Mouse (Mus musculus) cerebral cortex, adult 2 months (tissue): ENCODE results near the gene A630095N17Rik.

Source experiments
- WGBS: fragments of 180-500 bp; shearing (Covaris S2); methylation state at CpG from one replicate; pipeline ENCODE4 v1.1.7; 2018; 5-methylcytosine and 5-hydroxymethylcytosine counted together

A630095N17Rik gene

DNA sequence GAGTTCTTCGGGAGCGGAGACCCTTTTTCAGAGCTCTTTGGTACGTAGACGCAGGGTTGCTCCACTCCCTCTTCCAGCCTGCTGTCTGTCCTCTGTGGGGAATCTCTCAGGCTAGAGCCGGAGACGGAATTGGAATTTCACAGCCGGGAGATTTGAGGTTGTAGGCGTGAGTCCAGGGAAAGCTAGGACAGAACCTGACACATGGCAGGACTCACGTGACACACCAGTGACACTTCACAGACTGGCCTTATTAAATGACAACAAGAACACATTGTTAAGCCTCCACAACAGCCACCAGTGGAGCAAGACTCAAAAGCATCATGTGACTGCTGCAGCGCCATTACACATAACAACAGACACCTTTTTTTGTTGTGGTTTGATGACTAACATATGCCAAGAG, 7.7 kb upstream of the A630095N17Rik start:
- WGBS: 52% methylated on average over 10 of the region's 10 CpGs

DNA sequence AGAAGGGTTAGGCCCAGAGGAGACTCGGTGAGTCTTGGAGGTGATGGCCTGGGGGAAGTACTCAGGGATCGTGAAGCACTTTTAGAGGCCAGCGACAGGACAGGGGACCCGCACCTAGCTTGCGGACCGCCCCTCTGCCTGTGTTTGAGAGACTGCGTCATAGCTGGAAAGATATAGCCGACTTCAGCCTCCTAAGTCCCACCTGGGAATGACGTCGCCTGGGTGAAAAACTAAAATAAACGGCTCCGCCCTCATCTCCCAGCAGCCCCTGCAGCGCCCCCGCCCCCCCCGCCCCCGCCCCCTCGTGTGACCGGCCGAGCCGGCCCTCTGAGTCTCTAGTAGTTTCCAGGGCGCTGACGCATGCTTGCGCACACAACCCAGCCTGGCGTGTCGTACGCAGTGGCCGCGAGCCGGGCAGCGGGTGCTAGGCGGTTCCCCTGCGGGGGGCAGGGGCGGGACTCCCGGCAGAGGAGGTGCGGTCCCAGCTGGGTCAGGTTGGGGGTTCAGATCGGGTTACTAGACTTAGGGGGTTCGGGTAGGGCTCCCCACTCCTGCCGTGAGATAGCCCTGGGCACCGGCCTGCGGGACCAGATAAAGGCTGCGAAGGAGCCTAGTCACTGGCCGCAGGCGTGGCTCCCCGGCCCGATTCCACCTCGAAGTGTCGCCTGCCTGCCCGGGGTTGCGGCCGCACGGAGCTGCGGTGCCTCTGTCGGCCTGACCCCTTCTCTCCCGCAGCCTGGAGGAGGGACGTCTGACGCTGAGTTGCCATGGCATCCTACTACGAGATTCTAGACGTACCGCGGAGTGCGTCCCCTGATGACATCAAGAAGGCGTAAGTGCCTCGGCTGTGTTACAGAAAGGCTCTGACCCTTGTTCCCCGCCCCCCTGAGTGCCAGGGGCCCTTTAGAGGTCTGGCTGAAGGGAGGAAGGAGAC, 4.5 kb upstream of the A630095N17Rik start, which contains the start of gene Dnajb2:
Gene Dnajb2 (plus strand): TSS at position 290 of the 934 bp plus-strand sequence.
- WGBS: under 1% methylated on average over 64 of the region's 64 CpGs

DNA sequence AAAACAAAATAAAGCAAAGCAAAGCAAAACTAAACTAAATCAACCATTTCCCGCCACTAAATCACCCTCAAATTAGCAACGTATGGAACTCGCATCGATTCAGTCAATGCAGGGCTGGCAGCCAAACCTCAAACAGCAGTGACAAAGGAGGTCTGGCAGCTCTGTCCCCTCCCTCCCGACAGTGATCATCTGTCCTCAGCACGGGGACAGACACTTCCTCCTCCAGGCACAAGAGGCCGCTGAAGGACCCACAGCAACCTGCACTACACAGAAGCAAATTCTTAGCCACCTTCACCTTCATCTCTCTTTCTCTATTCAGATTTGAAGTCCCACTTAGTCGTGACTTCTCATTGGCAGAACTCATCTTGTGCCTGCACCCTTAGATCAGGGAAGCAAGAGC, 2.7 kb upstream of the A630095N17Rik start:
- WGBS: 1% methylated on average over 8 of the region's 8 CpGs

DNA sequence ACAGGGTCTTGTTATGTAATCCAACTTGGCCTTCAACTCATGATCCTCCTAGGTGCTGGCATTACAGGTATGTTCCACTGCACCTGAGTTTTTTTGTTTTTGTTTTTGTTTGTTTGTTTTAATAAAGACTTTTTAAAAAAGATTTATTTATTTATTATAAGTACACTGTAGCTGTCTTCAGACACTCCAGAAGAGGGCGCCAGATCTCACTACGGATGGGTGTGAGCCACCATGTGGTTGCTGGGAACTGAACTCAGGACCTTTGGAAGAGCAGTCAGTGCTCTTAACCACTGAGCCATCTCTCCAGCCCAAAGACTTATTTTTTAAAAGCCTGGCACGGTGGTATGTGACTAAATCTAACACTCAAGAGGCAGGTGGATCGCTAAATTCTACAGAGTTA, 587 bp upstream of the A630095N17Rik start:
- 70% methylated on average over 4 of the region's 4 CpGs for WGBS

DNA sequence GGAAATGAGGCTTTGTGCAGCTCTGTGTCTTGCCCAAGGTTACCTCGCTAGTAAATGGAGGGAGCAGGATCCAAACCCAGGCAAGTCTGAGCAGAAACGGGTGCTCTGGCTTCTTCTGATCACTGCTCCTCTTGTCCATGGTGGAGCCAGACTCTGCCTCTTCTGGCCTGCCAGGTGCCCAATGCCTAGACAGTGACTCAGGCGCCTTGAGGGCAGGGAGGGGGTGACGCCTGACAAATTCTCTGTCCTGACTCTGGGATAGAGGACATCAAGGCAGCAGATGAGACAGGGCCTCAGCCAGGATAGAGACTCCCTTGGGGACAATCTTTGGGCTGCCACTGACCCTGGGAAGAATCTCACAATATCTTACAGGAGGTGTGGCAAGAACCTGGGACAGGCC, 678 bp downstream of the A630095N17Rik start:
- WGBS: 58% methylated on average over 4 of the region's 4 CpGs

DNA sequence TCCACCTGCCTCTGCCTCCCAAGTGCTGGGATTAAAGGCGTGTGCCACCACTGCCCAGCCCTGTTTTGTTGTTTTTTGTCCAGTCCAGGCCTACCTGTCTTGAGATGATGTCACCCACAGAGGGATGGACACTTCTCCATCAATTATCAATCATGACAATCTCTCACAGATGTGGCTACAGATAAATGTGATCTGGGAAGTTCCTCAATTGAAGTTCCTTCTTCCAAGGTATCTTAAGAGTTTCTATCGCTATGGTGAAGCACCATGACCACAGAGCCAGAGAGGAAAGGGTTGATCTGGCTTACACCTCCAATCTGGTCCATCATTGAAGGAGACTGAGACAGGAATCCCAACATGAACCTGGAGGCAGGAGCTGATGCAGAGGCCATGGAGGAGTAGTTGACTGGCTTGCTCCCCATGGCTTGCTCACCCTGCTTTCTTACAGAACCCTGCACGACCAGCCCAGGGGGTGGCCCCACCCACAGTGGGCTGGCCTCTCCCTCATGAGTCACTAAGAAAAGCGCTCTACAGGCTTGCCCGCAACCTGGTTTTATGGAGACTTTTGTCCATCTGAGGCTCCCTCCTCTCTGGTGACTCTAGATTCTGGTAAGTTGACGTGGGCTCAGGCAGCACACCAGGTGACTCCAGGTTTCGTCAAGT, 1.4 kb downstream of the A630095N17Rik start:
- 61% methylated on average over 7 of the region's 7 CpGs for WGBS

DNA sequence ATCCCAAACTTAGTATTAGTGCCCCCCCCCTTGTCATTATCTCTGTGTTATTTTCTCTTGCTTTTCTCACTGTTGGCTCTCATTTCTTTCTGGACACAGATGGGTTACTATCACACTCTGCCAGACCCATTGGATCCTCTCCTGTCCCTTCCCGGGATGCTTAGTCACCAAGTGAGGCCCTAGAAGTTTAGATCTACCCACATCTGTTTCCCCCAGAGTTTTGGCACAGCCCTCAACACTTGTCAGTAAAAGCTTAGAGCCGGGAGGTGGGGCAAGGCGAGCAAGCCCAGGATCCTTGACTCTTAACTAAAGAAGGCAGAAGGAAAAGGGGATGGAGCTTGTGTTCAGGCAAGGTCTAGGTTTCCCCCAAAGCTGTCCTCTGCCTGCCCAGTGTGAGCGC, 2.7 kb downstream of the A630095N17Rik start:
- 63% methylated on average over 4 of the region's 4 CpGs for WGBS

DNA sequence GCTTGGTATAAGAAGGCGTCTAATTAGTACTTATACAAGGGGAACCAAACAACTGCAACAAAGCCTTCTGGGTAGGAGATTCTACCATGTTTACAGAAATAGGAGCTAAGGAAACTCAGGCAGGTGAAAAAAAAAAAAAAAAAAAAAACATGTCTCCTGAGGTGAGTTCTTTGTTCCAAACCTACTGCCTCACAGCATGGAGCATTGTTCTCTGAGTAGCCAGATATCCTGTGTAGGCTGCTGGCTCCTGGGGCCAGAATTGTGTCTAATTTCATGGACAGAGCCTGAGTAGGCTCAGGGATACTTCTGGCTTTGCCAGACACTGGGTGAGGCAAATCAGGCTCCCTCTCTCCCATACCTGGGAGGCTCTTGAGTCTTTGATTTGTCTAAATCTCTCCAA, 4.2 kb downstream of the A630095N17Rik start:
- 64% methylated on average over 1 of the region's 1 CpGs for WGBS

DNA sequence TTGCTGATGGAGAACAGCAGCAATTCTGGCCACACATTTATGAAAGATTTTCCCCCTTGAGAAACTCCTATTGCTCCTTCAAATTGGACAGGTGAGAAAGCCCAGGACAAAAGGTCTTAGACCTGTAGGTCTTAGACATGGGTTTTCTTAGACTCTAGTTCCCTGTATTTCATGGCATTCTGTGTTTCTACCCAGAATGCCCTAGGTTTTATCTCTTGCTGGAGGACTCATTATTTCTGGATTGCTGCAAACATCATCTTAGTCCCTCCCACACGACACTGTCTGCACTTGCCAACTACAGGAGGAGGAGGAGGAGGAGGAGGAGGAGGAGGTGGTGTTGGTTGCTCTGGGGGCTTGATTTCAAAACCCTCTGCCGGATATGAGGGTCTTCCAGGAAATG, 5.8 kb downstream of the A630095N17Rik start:
- WGBS: 45% methylated on average over 2 of the region's 2 CpGs

DNA sequence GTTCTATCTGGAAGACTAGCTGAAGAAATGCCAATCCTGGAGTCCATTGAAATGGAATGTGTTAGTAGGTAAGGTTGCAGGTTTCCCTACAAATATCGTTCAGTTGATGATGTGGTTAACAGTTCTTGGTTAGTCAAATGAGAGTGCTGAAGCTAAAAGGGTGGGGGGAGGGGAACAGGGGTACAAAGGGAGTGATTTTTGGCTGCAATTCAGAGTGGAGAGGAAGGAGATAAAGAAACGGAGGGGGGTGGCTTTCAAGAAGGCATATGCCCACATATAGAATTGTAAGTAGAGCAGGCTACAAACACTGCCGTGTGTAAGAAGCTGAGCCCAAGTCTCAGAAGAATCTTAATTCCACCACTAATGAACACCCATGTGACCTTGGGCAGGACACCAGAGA, 6.4 kb downstream of the A630095N17Rik start:
- WGBS: 40% methylated on average over 3 of the region's 3 CpGs

DNA sequence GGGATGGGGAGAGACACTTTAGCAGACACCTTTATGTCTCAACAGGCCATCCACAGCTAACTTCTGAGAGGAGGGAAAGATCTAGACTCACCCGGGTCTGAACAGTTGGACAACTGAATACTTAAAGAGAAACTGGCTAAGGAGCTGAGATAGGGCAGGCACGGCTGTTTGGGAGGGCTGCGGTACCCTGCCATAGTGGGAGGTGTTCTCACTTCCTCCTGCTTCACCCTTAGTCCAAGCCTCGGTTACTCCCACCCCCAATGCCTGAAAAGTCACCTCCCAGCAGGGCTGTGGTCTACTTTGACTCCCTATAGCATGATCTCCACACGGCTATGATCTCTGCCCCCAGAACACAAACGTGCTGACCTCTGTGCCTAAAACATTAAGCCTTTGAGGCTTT, 8.4 kb downstream of the A630095N17Rik start:
- WGBS: 65% methylated on average over 6 of the region's 6 CpGs

DNA sequence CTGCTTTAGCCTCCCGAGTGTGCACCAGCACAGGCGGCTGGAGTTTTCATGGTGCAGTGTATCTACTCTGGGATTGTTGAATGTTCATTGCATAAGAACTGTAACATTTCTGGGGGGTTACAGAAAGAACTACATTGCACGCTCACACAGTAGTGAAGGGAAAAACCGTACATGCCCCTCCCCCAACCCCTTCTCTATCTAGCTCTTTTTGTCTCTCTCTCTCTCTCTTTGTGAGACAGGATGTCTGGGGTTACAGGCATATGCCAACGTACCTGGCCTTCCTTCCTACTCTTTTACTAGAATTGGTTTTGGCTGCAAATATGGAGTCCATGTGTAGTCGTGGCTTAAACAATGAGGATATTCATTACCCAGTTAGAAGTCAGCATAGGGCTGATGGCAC, 9.0 kb downstream of the A630095N17Rik start:
- 82% methylated on average over 6 of the region's 6 CpGs for WGBS

DNA sequence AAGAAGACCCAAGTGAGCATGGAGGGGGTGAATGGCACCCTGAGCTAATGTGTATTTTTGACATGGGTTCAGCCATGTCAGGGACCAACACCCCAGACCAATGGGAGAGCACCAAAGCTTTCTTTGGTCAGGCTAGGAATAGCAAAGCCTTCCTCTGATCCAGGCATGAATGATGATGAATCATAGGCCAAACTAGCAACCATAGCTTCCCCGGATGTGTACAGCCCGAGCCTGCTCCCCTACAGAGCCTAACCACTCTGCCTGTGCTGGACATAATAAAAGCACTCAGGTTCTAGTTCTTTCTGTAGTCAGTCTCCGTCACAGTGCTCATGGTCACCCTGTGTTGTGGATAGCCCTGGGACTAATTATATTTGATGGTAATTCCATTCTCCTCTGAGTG, 10.4 kb downstream of the A630095N17Rik start:
- 82% methylated on average over 3 of the region's 3 CpGs for WGBS

DNA sequence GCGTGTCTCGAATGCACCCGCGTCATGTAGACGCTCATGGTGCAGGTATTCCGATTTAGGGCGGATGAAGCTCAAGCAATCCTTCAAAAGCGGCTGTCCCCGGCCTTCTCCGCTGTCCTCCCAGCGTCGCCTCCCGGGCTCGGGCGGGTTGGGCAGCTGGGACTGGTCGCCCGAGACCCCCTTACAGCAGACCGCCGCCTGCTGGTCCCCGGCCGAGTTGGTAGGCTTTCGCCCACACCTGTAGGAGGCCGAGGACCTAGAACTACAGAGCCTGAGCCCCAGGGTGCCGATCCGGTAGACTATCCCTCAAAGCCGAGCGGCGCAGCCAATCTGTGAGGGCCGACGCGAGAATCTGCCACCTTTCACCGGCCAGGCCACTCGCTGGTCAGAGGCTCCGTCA, 12.4 kb downstream of the A630095N17Rik start, which contains the start of gene Tuba4a:
Gene Tuba4a (minus strand): TSS at position 335 of the 400 bp plus-strand sequence.
- WGBS: 1% methylated on average over 34 of the region's 34 CpGs

DNA sequence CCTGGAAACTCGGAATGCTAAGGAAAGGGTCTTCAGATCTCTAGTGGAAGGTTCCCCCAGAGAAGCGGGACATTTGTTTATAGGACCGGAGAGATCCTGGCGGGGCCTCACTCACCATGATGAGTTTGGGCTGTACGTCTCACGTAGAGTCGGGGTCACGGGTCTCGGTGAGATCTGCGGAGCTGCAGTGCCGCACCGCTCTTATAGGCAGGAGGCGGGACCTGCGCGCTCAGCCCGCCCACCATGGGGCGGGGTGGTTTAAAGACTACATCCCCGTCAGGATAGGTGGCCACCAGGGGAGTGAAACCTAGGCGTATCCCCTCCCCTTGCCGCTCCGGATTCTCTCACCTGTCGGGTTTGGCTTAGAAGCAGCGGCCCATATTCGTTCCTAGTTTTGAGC, 12.8 kb downstream of the A630095N17Rik start:
- under 1% methylated on average over 24 of the region's 24 CpGs for WGBS

DNA sequence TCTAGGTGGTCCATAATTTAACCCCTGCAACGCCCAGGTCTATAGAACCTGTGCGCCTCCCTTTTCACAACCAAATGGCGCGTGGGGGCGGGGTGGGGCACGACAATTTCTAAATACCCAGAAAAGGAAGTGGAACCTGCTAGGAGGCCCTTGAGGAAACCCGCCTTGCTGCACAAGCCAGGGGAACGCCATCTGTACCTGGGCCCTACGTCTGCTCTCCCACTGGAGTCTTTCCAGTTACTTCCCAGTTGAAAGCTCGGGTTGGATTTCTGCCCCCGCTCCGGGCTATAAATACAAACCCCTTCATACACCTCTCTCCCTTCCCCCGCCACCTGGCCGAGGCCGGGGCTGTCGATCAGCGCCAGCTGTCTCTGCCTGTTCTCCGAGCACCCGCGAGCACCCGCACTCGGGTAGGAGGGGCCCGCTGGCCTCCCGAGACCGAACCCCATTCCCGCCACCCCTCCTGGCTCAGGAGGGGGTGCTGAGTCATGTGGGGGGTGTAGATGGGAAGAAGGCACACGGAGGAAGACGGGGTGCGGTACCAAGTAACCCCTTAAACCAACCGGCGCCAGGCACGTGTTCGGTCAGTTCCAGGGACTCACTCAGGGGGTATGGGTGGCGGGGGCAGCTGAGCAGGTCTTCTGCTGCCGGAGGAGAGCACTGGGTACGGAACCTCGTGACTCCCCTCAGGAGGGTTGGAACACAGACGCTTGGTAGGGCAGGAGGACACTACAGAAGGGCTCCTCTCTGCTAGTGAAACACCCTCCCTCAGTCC, 13.5 kb downstream of the A630095N17Rik start:
- 2% methylated on average over 38 of the region's 38 CpGs for WGBS

DNA sequence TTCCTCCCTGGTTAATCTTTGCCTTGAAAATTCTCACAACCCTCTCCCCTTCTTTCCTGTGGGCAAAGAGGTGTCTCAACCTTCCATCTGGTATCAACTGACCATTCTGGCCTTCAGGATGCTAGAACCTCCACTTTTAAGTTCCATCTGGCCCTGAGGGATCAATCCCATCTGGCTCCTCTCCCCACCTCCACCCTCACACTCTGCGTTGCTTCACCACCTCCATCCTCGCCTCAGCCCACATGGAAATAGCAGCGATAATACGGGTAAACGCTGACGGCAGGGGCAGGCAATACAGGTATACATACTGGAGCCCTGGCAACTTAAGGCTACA, 14.0 kb downstream of the A630095N17Rik start:
- WGBS: 5% methylated on average over 6 of the region's 6 CpGs

DNA sequence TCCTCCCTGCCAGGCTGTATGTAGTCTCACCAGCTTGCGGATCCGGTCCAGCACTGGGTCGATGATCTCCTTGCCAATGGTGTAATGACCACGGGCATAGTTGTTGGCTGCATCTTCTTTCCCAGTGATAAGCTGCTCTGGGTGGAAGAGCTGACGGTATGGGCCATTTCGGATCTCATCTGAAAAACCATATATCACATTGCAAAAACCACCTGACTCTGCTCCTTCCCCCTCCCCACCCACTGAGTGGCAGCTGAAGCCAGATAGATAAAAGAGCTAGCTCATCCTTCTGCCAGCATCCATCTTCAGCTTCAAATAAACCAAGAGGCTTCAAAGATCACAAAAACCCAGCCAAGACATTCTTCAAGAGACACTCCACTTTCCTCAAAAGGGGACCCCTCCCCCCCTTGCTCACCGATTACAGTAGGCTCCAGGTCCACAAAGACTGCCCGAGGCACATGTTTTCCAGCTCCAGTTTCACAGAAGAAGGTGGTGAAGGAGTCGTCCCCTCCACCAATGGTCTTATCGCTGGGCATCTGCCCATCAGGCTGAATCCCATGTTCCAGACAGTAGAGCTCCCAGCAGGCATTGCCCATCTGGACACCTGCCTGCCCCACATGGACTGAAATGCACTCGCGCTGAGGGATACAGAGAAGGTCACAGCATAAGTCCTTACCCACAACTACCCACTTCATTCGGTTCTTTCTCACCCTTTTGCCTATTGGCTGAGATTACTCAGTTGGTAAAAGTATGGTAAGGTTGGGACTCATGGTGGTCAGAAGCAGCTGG, 14.9 kb downstream of the A630095N17Rik start:
- WGBS: 51% methylated on average over 13 of the region's 13 CpGs

DNA sequence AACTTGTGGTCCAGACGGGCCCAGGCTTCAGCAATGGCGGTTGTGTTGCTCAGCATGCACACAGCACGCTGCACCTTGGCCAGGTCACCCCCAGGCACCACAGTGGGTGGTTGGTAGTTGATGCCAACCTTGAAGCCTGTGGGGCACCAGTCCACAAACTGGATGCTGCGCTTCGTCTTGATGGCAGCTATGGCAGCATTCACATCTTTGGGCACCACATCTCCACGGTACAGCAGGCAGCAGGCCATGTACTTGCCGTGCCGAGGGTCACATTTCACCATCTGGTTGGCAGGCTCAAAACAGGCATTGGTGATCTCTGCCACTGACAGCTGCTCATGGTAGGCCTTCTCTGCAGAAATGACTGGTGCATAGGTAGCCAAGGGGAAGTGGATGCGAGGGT, 16.1 kb downstream of the A630095N17Rik start:
- 64% methylated on average over 9 of the region's 9 CpGs for WGBS

DNA sequence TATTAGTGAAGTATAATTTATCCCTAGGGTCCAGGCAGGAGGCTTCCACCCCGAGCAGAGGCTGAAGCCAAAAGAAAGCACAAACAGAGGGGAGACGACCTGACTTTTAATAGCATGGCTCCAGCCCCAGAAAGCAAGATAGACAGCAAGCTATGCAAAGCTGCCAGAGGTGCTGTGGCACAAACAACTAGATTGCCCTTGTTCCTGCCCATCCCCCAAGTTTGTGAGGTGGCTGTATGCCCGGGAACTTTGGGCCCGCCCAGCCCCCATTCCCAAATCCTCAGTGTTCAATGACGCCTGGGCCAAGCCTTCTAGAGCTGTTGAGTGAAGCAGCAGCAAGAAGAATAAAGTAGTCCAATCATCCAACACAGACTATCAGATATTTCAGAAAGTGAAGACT, 17.0 kb downstream of the A630095N17Rik start:
- 36% methylated on average over 5 of the region's 5 CpGs for WGBS

DNA sequence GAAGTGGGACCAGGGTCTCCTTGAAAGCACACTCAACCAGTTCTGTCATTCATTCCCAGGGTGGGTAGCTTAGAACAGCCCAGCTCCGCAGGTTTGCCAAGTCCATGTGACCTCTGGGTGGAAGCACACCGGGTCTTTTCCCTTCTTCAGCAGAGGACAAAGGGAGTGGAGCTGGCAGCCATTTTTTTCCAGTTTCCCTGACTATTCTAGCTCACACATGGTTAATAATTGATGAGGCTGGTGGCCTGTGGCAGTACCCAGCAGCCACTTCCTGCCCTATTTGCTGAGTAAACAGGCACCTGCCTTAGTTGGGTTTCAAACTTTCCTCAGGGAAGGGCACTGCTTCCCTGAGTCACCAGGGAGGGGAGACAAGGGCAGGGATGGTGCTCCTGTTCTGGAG, 17.5 kb downstream of the A630095N17Rik start:
- 45% methylated on average over 2 of the region's 2 CpGs for WGBS
